Mouse (Mus musculus) C2C12 (cell line): ENCODE data around the gene Ccdc27. TPM values are rescaled to one million over a fixed set of nuclear protein-coding genes. Genes with fewer than 3 reads are reported as not detected.

ENCODE experiments used
- H3K27me3 ChIP-seq: one replicate; pipeline ENCODE4 v1.6.1; 2011; ENCODE audit not compliant: control insufficient read depth, insufficient read depth, insufficient read length
- H3K36me3 ChIP-seq: one replicate; pipeline ENCODE4 v1.6.1; 2011; ENCODE audit not compliant: control insufficient read depth, insufficient read depth
- H3K4me3 ChIP-seq: one replicate; pipeline ENCODE4 v1.5.1; 2011; ENCODE audit warnings: mild to moderate bottlenecking, control low read depth; ENCODE audit not compliant: poor library complexity, insufficient read depth, severe bottlenecking
- H3K79me2 ChIP-seq: one replicate; pipeline ENCODE4 v1.6.1; 2011; ENCODE audit not compliant: control insufficient read depth, insufficient read depth
- H3K79me3 ChIP-seq: one replicate; pipeline ENCODE4 v1.6.1; 2011; ENCODE audit warnings: low read depth, control low read depth
- H3ac ChIP-seq: one replicate; pipeline ENCODE3; 2011; ENCODE audit warnings: low read depth; ENCODE audit not compliant: control insufficient read depth, insufficient read length
- CEBPB ChIP-seq: IDR thresholded peaks from one replicate; pipeline ENCODE4 v1.6.1; 2011; ENCODE audit warnings: low read depth, mild to moderate bottlenecking, control low read depth, moderate library complexity
- CTCF ChIP-seq: IDR thresholded peaks from one replicate; pipeline ENCODE4 v1.5.1; 2011; ENCODE audit not compliant: control insufficient read depth, insufficient read depth, insufficient read length
- FOSL1 ChIP-seq: IDR thresholded peaks from one replicate; pipeline ENCODE4 v1.8.0; 2011; ENCODE audit warnings: mild to moderate bottlenecking, low read length; ENCODE audit not compliant: poor library complexity, insufficient read depth, severe bottlenecking
- MAX ChIP-seq: IDR thresholded peaks from one replicate; pipeline ENCODE4 v1.6.1; 2011; ENCODE audit warnings: mild to moderate bottlenecking, control low read depth
- MYOD1 ChIP-seq: IDR thresholded peaks from one replicate; pipeline ENCODE4 v1.6.1; 2011; ENCODE audit warnings: low read depth; ENCODE audit not compliant: control insufficient read depth, insufficient read length
- MYOG ChIP-seq: IDR thresholded peaks from one replicate; pipeline ENCODE4 v1.6.1; 2011; ENCODE audit not compliant: control insufficient read depth, insufficient read length; ENCODE audit errors: extremely low read depth
- USF1 ChIP-seq: IDR thresholded peaks from one replicate; pipeline ENCODE4 v1.6.1; 2011; ENCODE audit warnings: low read depth, mild to moderate bottlenecking, control low read depth, moderate library complexity
- polyA plus RNA-seq: library from polyadenylated mRNA; unstranded; fragments of >200 nt; fragmentation: generic; extraction: Trizol; gene quantifications from one replicate; pipeline ENCODE4 v1.2.1, GENCODE M21; 2012; ENCODE audit warnings: missing spikeins

Gene Ccdc27
- polyA plus RNA-seq, 1 experiment, result not detected

DNA sequence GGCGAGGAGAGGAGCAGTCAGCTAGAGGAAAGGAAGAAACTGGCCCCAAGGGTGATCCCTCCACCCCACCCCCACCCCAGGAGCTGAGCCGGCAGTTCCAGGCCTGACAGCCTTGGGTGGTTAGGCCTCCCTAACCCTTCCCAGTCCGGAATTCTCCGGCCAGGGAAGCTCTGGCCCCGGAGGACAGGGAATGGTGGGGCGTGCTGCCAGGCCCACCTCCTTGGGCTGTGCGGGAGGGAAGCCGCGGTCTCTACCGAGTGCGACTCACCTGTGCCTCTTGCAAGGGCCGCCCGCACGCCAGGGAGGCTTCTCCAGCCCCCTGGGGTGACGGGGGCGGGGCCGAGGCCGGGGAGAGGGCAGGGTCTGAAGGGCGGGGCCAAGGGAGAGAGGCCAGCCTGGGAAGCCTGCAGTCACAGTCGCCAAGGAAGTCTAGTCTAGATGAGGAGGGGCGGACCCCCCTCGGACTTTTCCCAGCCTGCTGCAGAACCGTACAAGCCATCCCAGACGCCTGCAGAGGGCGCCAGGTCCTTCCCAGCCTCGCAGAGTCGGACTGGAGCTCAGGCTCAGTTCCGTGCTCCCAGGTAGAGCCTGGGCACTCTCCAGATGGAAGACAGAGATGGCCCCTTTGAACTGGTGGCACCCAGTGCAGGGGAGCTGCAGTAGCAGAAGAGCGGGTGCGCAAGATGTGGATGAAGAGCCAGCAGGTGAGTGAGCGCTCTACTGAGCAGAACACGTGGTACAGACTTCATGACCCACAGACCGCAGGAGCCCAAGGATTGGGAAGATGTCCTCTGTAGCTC, 16.6 kb downstream of the Ccdc27 start, which contains the start of gene Smim1:
Gene Smim1 (minus strand): TSS at position 590 of the 800 bp plus-strand sequence.
- no peaks in the 10 kb centered on the region for H3K79me2 ChIP-seq
- peaks cover 8% of the 10 kb centered on the region for H3K36me3 ChIP-seq
- H3K4me3 ChIP-seq, result no peak within 1 kb of the TSS
- no peaks in the 10 kb centered on the region for H3K79me3 ChIP-seq
- H3ac ChIP-seq, result no peak within 1 kb of the TSS
- TF ChIP-seq MYOD1 (no peak), CTCF (peak; percentile 44)
- peaks cover 10% of the 10 kb centered on the region for H3K27me3 ChIP-seq

DNA sequence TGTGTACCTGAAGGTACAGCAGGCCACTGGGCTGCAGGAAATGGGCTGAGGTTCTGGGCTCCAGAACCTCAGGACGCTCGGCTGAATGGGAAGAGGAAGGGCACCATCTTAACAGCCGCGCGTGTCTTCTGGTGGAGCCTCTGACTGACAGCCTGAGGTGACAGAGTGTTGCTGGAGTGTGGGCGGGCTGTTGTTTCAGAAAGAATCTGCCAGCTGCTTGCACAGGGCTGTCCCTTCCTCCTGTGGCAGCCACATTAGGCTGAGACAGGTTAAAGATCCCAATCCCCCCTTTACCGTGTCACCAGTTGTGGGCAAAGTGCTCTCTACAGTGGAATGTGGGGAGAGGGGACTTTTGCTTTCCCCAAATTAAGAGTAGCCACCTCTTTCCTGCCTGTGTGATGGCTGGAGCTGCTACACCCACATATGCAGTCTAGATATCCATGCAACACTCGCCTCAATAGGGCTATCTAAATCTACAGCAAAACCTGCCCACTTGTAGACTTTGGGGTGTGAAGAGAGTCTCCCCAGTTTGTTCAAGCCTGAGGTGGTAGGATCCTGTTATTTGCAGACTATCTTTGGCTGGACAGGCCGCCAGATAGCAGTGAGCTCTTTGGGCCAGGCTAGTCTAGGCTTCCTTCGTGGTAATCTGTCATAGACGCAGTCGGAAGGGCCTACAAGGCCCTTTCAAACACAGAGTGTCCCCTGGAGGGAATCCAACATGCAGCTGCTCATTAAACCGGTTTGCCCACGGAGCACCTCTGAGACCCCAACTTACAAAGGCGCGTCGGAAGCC, 17.6 kb downstream of the Ccdc27 start:
- Histone ChIP-seq H3K4me3 (no peak overlapping the region), H3K36me3 (peaks cover 16% of the 10 kb centered on the region), H3ac (no peak overlapping the region), H3K27me3 (peaks cover 5% of the 10 kb centered on the region), H3K79me3 (no peaks in the 10 kb centered on the region), H3K79me2 (no peaks in the 10 kb centered on the region)
- TF ChIP-seq MYOG (no peak), CTCF (no peak), MAX (no peak), FOSL1 (no peak), CEBPB (no peak), MYOD1 (no peak), USF1 (no peak)

DNA sequence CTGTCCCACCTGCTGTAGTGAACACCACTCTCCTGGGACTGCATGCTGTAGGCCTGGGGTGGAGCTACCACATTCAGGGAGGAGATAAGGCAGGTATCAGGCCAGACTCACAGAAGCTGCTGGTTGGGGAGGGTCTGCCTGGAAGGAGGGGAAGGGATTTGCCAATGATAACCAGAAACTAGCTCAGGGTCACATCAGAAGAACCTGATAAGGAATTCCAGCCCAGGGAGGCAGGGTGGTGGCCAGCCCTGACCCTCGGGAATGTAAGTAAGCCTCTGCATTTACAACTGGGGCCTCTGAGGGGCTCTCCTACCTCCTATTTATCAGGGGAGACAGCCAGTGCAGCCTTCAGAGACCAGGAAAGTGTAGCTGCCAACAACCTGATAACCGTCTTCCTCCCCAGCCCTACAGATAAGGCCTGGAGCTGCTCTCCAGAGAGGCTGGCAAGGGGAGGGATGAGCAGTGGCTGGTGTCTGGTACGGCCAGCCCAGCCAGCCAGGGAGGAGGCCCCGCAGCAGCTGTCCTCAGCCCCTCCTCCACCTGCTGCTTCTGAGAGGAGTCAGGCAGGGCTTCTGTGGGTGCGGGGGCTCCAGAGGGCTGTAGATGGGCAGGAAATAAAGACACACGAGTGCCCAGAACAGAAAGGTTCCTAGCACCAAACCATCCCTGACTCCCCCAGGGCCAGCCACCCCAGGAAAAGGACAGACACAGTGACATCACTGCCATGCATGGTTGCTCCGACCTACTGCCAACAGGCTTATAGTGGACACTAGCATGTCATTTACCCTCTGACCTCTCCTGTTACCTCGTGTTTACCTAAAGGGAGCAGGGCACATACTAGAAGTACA, 18.5 kb downstream of the Ccdc27 start:
- no peak overlapping the region for H3K4me3 ChIP-seq
- H3ac ChIP-seq, result no peak overlapping the region
- peaks cover 5% of the 10 kb centered on the region for H3K27me3 ChIP-seq
- TF ChIP-seq MYOD1 (no peak), USF1 (no peak), MYOG (no peak), MAX (no peak), FOSL1 (no peak), CTCF (no peak), CEBPB (no peak)
- no peaks in the 10 kb centered on the region for H3K79me2 ChIP-seq
- H3K79me3 ChIP-seq, result no peaks in the 10 kb centered on the region
- peaks cover 26% of the 10 kb centered on the region for H3K36me3 ChIP-seq

DNA sequence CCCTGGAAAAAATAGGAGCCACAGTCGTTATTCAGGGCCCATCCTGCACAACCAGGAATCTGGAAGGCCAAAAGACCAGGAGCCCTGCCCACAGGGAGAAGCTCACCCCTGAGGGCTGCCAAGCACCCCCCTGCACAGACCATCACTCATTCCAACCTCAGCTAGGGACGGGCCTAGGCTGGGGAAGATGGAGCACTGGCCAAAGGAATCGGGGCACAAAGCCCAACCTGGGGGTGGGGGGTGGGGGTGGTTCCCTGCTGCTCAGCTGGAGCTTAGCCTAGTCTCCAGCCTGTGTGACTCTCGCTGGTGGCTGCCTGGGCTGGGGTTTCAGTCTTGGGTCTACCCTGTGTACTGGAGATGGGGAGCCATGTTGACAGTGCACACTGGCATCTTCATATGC, 19.6 kb downstream of the Ccdc27 start:
- no peaks in the 10 kb centered on the region for H3K79me3 ChIP-seq
- no peak overlapping the region for H3ac ChIP-seq
- TF ChIP-seq CEBPB, result no peak
- TF ChIP-seq MYOD1, result no peak
- no peak for TF ChIP-seq MYOG
- TF ChIP-seq CTCF, result no peak
- TF ChIP-seq USF1, result no peak
- TF ChIP-seq FOSL1, result no peak
- TF ChIP-seq MAX, result no peak
- H3K79me2 ChIP-seq, result no peaks in the 10 kb centered on the region
- H3K4me3 ChIP-seq, result no peak overlapping the region
- H3K36me3 ChIP-seq, result peaks cover 31% of the 10 kb centered on the region
- peaks cover 5% of the 10 kb centered on the region for H3K27me3 ChIP-seq

DNA sequence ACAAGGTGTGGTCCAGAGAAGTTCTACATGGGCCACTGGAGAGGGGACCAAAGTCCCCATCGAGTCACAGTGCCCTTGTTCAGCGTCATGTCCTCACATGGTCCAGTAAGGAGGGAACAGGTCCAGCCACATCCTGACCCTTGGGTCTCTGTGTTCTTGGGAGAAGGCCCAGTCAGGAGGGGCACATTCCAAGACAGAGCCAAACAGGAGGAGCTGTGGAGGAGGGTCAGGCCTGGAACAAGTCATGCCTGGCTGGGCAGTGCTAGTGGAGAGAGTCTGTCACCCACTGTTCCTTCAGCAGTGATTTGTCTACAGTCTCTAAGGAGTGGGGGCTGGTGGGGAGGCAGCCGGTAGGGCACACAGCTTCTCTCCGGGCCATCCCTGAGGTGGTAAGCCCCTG, 20.1 kb downstream of the Ccdc27 start:
- Histone ChIP-seq H3K4me3 (no peak overlapping the region), H3ac (no peak overlapping the region), H3K27me3 (peaks cover 5% of the 10 kb centered on the region), H3K79me3 (no peaks in the 10 kb centered on the region), H3K79me2 (no peaks in the 10 kb centered on the region), H3K36me3 (peaks cover 33% of the 10 kb centered on the region)
- TF ChIP-seq CEBPB, result no peak
- TF ChIP-seq FOSL1, result no peak
- no peak for TF ChIP-seq USF1
- TF ChIP-seq CTCF, result no peak
- no peak for TF ChIP-seq MYOD1
- no peak for TF ChIP-seq MYOG
- no peak for TF ChIP-seq MAX
